Mouse (Mus musculus): Measurements from ENCODE around the gene Zfp992. TPM values are rescaled to one million over a fixed set of nuclear protein-coding genes. Genes with fewer than 3 reads are reported as not detected.
"Not testable (repeated sequence)": the region's sequence is repeated elsewhere in the genome, so short reads cannot be mapped to it uniquely, and the experiment has no call there.

Gene Zfp992
- total RNA-seq (2017) = 12.4 to 17.4 TPM (median 13.2 TPM) in 3 replicates

- not testable (repeated sequence) for ATAC-seq (replicated peaks; ENCODE audit: insufficient number of reproducible peaks, low FRiP score, low TSS enrichment, poor library complexity, severe bottlenecking)
These were observed at the start of gene Zfp992 for GRCm38 (mm10) chr4:146448950-146449349. TSS of gene Zfp992 (plus strand) at chr4:146449023.

DNA sequence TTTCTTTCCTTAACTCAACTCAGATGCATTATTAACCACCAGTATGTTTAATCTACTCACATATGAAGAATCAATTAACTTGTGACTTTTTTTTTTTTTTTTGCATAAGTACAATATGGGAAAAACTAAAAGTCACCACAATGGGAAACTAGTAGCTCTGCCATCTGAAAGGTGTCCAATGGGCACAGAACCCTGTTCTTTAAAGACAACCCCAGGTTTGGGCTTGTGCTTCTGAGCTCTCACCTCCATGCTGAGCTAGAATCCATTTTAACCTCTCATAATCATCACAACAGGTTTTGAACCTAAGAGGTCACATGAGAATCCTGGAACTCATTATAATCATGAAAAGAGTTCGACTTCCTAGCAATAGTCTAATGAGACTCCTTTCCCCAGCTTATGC is 19.4 kb upstream of the Zfp992 start:
- ATAC-seq (replicated peaks; ENCODE audit: insufficient number of reproducible peaks, low FRiP score, low TSS enrichment, poor library complexity, severe bottlenecking) = not testable (repeated sequence)

DNA sequence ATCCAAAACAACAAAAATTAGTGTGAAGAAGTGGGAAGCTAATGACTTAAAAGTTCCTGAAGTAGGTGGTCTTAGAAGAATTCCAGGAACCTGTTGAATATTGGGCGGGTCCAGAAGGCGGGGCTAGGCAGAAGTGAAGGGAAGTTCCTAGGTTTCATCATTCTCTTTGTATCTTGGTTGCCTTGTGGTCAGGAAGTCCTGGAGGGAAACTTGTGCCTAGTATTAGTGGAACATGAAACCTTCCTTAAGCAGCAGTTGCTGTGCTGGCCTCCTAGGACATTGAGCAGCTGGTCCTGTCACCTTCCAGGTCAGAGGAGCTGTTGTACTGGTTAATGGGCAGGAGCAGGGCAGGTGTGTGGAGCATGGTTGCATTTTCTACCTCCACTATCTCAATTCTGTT is 17.9 kb upstream of the Zfp992 start:
- not testable (repeated sequence) for ATAC-seq (replicated peaks; ENCODE audit: insufficient number of reproducible peaks, low FRiP score, low TSS enrichment, poor library complexity, severe bottlenecking)

DNA sequence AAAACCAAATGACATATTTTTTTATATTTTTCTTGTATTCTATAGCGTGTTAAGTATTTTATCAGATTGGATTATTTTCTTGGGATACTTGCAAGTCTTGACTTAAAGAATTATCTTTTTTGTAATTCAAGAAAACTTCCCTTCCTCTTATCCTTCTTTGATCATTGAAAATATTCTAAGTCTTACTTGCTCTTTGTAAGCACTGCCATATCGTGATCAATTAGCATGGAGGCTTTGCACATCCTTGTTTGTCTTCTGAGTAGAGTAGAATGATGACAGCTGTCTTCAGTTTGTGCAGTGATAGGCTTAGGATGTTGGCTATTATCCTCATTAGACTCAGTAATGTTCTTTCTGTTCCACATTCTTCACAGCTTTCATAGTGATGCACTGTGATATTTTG is 13.3 kb upstream of the Zfp992 start:
- ATAC-seq (replicated peaks; ENCODE audit: insufficient number of reproducible peaks, low FRiP score, low TSS enrichment, poor library complexity, severe bottlenecking) = not testable (repeated sequence)

DNA sequence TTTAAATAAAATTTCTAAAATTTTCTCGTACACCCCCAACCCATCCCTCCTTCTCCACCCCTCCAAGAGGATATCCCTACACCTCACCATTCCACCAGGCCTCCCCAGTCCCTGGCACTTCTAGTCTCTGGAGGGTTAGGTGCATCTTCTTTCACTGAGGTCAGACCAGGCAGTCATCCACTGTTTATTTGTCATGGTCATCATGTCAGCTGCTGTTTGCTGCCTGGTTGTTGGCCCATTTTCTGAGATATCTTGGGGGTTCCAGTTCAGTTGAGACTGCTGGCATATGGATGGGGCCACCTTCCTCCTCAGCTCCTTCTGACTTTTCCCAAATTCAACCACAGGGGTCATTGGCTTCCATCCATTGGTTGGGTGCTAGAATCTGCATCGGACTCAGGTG is 11.6 kb upstream of the Zfp992 start:
- ATAC-seq (replicated peaks; ENCODE audit: insufficient number of reproducible peaks, low FRiP score, low TSS enrichment, poor library complexity, severe bottlenecking) = not testable (repeated sequence)

DNA sequence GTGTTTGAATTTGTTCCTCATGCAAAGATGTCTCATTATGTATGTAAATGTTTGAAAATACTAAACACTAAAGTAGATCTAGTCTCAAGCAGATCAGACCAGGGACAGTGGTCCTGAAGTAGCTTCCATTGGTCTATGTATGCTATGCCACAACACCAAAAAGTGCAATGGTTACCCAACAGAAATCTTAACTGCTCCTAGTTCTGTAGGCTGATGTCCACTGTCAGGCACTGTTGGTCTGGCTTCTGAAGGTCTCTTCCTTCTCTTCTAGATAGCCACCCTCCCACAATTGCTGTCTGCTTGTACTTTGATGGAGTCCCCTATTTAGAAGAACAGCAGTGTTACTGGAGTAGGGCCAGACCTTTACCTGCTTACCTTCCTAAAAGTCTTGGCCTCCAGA is 4.5 kb upstream of the Zfp992 start:
- not testable (repeated sequence) for ATAC-seq (replicated peaks; ENCODE audit: insufficient number of reproducible peaks, low FRiP score, low TSS enrichment, poor library complexity, severe bottlenecking)

DNA sequence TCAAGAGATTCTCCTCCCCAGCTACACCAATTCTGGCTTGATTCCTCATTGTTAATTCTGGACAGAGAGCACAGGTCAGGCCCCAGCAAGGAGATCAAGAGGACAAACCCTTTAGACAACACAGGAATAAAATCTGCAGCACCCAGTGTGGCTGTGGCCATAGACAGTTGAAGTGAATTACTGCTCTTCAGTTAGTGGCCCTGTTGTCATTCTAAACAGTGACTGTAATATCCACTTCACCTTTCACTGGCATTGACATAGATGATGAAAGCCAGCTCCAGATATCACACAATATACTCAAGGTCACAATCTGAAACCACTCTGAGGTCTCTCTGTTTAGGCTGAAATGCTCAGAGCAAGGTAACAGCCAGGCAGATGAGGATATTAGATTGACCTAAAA is 3.7 kb upstream of the Zfp992 start:
- not testable (repeated sequence) for ATAC-seq (replicated peaks; ENCODE audit: insufficient number of reproducible peaks, low FRiP score, low TSS enrichment, poor library complexity, severe bottlenecking)

DNA sequence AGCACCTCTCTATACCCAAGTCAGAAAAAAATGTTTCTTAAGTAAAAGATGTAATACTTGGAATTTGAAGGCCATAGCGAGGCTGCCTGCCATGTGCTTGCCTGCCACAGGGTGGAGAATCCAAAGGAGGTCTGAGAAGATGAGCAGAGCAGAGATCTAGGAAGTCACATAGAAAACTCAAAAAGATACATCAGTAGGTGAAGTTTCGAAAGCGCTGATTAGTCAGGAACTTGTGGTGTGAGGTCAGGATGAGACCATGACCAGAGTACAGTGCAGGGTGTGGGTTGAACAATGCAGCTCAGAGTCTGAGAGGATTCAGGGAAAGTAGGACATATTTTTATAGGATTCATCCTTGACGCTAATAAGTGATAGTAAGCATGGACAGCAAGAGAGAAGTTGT is 2.7 kb upstream of the Zfp992 start:
- not testable (repeated sequence) for ATAC-seq (replicated peaks; ENCODE audit: insufficient number of reproducible peaks, low FRiP score, low TSS enrichment, poor library complexity, severe bottlenecking)

DNA sequence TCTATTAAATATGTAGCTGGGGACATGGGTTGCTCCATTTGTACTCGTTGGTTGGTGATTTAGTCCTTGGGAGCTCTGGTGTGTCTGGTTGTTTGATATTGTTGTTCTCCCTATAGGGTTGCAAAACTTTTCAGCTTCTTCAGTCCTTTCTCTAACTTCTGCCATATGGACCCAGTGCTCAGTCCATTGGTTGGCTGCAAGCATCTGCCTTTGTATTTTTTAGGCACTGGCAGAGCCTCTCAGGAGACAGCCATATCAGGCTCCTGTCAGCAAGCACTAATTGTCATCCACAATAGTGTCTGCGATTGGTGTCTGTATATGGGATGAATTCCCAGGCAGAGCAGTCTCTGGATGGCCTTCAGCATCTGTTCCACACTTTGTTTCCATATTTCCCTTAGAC is 1.8 kb upstream of the Zfp992 start:
- ATAC-seq (replicated peaks; ENCODE audit: insufficient number of reproducible peaks, low FRiP score, low TSS enrichment, poor library complexity, severe bottlenecking) = not testable (repeated sequence)

DNA sequence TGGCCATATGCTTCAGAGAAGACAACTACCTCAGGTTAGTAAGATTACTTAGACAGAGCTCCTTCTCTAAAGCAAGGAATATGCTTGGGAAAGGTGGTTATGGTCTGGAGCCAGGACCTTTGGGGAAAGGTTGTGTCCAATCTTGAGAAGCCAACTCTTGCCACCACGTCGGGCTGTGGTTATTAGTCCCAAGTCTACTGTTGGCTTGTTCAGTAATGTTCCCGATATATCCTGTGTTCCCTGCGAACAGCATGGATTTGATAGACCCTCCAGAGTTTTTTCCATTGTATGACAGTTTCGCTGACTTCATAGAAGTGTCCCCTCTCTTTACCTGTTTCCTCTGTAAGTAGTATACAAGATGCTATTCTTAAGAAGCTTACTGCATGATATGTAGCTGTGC is 888 bp downstream of the Zfp992 start:
- 0 out of 2 replicates have a peak, but pooled peaks have one; percentile 16 for ATAC-seq (replicated peaks; ENCODE audit: insufficient number of reproducible peaks, low FRiP score, low TSS enrichment, poor library complexity, severe bottlenecking)

DNA sequence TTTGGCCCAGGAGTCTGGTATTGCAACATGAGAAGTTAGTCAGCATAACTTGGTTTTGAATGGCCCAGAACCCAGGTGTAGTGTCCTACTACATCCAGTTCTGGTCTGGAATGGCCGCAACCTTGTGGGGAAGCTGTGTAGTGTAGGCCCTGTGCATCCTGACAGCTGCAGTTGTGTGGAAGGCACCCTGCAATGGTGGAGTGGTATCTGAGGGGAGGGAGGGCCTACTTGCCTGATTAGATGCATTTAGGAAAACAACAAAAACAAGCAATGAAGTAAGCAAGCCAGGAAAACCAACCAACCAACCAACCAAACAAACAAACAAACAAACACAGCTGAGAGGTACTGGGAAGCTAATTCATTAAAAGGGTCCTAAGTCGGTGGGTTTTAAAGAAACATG is 3.8 kb downstream of the Zfp992 start:
- not testable (repeated sequence) for ATAC-seq (replicated peaks; ENCODE audit: insufficient number of reproducible peaks, low FRiP score, low TSS enrichment, poor library complexity, severe bottlenecking)

GRCm38 (mm10) chr4:146454170-146454569 is 5.3 kb downstream of the Zfp992 start:
- 0 out of 2 replicates have a peak, but pooled peaks have one; percentile 5 for ATAC-seq (replicated peaks; ENCODE audit: insufficient number of reproducible peaks, low FRiP score, low TSS enrichment, poor library complexity, severe bottlenecking)

GRCm38 (mm10) chr4:146454896-146455295 is 6.1 kb downstream of the Zfp992 start:
- no peak for ATAC-seq (replicated peaks; ENCODE audit: insufficient number of reproducible peaks, low FRiP score, low TSS enrichment, poor library complexity, severe bottlenecking)

- 0 out of 2 replicates have a peak, but pooled peaks have one; percentile 8 for ATAC-seq (replicated peaks; ENCODE audit: insufficient number of reproducible peaks, low FRiP score, low TSS enrichment, poor library complexity, severe bottlenecking)
These were observed 6.5 kb downstream of the Zfp992 start for GRCm38 (mm10) chr4:146455321-146455721.

DNA sequence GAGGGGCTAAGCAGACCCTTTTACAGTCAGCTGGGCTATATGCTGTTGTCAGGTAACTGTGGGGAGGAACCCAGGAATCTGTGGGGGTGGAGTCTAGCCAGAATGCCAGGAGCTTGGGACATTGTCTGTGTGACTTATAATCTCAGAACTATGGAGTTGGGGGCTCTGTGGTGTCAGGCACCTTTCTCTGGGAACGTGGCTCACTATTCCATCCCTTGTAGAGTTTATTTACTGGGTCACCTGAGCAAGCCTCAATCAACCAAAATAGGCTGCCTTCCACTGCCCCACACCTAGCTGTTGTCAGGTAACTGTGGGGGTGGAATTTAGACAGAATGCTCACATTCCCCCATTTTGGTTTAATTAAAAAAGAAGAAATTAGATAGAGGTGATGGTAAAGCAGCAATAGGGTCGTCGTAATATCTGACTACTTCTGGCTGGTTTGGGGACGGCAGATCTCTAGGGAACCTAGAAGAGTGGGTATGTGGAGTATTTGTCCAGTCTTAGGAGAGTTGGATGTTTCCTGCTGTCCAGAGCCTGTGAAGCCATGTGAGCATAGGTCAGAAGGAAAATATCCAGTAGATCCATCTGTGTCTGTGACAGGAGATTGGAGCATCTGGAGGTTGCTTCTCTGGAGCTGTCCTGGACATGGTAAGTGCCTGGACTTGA is 7.4 kb downstream of the Zfp992 start:
- no peak for ATAC-seq (replicated peaks; ENCODE audit: insufficient number of reproducible peaks, low FRiP score, low TSS enrichment, poor library complexity, severe bottlenecking)

GRCm38 (mm10) chr4:146457126-146457525 is 8.3 kb downstream of the Zfp992 start:
- no peak for ATAC-seq (replicated peaks; ENCODE audit: insufficient number of reproducible peaks, low FRiP score, low TSS enrichment, poor library complexity, severe bottlenecking)

DNA sequence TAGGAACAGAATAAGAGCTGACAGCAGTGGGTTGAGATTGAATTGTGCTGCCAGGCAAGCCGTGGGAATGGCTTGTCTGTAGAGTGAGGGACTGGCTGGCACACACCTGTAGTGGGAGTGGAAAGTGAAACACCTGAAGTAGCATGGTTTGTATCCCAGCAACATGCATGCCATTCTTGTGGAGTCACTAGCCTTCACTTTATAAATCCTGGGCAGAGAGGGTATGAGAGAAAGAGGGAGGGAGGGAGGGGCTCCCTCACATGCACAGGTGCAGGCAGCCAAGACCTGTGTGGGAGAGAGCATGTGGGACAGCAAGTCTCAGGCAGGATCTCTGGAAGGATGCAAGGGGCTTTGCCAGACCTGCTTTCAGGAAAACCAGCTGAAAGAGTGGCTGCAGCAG is 8.9 kb downstream of the Zfp992 start:
- peak; percentile 23; the same call in 1 of the 2 replicates for ATAC-seq (replicated peaks; ENCODE audit: insufficient number of reproducible peaks, low FRiP score, low TSS enrichment, poor library complexity, severe bottlenecking)

GRCm38 (mm10) chr4:146459822-146460221 is 11.0 kb downstream of the Zfp992 start:
- ATAC-seq (replicated peaks; ENCODE audit: insufficient number of reproducible peaks, low FRiP score, low TSS enrichment, poor library complexity, severe bottlenecking) = not testable (repeated sequence)

DNA sequence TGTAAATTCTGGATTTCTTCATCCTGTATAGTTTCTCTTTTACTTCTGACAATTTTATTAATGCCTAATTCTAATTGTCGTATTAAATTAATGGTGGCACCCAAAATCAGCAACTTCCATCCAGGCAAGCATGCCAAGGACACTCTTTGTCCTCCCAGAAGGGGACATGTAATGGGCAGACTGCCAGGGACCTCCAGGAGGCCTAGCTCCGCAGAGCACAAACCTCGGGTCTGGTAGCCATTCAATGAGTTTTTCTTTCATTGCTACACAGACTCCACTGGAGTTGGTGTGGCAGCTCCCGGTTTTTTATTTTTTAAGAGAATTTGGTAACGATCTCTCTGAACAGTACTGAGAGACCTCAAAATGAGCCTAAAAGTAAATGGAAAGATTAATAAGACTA is 11.9 kb downstream of the Zfp992 start:
- ATAC-seq (replicated peaks; ENCODE audit: insufficient number of reproducible peaks, low FRiP score, low TSS enrichment, poor library complexity, severe bottlenecking) = not testable (repeated sequence)

DNA sequence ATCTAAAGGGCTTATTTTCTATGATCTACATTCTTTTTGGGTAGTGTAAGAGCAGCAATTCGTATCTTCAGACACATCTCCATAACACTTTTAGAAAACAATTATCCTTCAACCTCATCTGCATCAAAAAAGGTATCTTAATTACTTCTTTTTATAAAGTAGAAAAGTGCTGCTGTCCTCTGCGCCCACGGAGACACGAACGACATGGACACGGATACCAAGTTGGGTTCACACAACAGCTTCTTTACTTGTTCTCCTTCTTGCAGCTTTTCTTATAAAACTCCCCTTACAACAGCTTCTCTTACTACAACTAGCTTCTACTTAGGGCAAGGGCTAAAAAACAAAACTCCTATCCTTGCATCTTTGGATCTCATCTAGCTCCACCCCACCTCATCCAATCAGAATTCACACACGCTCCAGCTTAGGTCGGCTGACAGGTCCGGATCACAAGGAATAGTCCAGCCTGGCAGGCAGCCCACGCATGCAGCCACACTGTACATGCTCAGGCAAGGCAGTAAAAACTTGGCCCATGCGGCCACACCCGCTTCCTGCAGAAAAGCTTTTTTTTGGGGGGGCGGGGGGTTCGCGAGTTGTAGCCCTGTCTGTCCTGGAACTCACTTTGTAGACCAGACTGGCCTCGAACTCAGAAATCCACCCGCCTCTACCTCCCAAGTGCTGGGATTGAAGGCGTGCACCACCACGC is 15.0 kb downstream of the Zfp992 start:
- ATAC-seq (replicated peaks; ENCODE audit: insufficient number of reproducible peaks, low FRiP score, low TSS enrichment, poor library complexity, severe bottlenecking) = not testable (repeated sequence)

All from monocyte, adult 5-6 weeks (primary cell).